Mouse (Mus musculus) cerebellum, adult 2 months (tissue): ENCODE data around the gene Klhl33. TPM values are rescaled to one million over a fixed set of nuclear protein-coding genes. Genes with fewer than 3 reads are reported as not detected.
A peak's percentile ranks its signal among the peaks of the same experiment; 100 is the strongest.
"Not testable (repeated sequence)": the region's sequence is repeated elsewhere in the genome, so short reads cannot be mapped to it uniquely, and the experiment has no call there.

Experiments used
- DNase-seq, 2 experiments: peaks; one replicate each; pipeline ENCODE4 v3.0.0; 2021
- H3K27ac ChIP-seq: fragments of 200-500 bp; 2 replicates; pipeline ENCODE4 v1.5.1; 2012; ENCODE audit warnings: low read length, control low read depth, inconsistent platforms; ENCODE audit not compliant: insufficient read depth
- H3K27me3 ChIP-seq: fragments of 200-500 bp; 2 replicates; pipeline ENCODE4 v1.6.1; 2012; ENCODE audit warnings: inconsistent platforms, mild to moderate bottlenecking, low read length, moderate library complexity; ENCODE audit not compliant: control insufficient read depth, insufficient read depth
- H3K4me1 ChIP-seq: fragments of 200-500 bp; 2 replicates; pipeline ENCODE4 v1.6.1; 2011; ENCODE audit warnings: low read length; ENCODE audit not compliant: control insufficient read depth, insufficient read depth
- H3K4me3 ChIP-seq: fragments of 200-500 bp; replicated peaks from 2 replicates; pipeline ENCODE3; 2011; ENCODE audit warnings: mild to moderate bottlenecking, low read depth, low read length, control low read depth; ENCODE audit not compliant: insufficient read depth
- CTCF ChIP-seq: fragments of 200-500 bp; IDR thresholded peaks from 2 replicates; pipeline ENCODE4 v1.5.1; 2011; ENCODE audit warnings: low read depth, mild to moderate bottlenecking, control low read depth, low read length, moderate library complexity, borderline replicate concordance; ENCODE audit not compliant: insufficient read depth
- POLR2A ChIP-seq: fragments of 200-500 bp; IDR thresholded peaks from 2 replicates; pipeline ENCODE4 v1.6.1; 2011; ENCODE audit warnings: low read length, control low read depth, borderline replicate concordance; ENCODE audit not compliant: insufficient read depth
- WGBS: fragments of 180-500 bp; shearing (Covaris S2); methylation state at CpG from one replicate; pipeline ENCODE4 v1.1.7; 2018; 5-methylcytosine and 5-hydroxymethylcytosine counted together
- polyA plus RNA-seq: library from polyadenylated mRNA; depleted of rRNA; stranded (reverse); fragments of >200 nt; gene quantifications from 2 replicates; pipeline ENCODE4 v1.2.3, GENCODE M21; 2012

The Klhl33 gene
- polyA plus RNA-seq, 1 experiment: 34.1 TPM

DNA sequence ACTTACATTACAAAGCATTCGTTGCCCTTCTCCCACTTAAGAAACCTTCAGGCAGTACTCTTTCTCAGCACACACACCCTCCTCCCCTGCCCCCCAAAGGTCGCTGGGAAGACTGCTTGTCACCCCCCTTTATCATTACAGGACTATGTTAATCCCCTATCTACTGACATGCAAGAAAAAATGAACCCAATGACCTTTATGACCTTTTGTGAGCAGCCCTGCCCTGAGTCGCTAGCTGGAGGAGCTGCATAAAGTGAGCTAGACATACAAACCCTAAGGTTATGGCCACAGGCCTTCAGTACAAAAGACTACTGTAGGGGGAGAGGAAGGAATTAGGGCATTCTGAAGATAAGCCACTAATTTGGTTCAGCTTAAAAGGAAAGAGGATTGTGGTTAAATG, 14.0 kb upstream of the Klhl33 start:
- no peak for DNase-seq
- Histone ChIP-seq H3K4me1 (no peaks in the 10 kb centered on the region), H3K4me3 (no peak overlapping the region), H3K27ac (no peak overlapping the region), H3K27me3 (no peaks in the 10 kb centered on the region)
- 70% methylated on average over 3 of the region's 3 CpGs for WGBS
- no peak for TF ChIP-seq POLR2A
- TF ChIP-seq CTCF: no peak

DNA sequence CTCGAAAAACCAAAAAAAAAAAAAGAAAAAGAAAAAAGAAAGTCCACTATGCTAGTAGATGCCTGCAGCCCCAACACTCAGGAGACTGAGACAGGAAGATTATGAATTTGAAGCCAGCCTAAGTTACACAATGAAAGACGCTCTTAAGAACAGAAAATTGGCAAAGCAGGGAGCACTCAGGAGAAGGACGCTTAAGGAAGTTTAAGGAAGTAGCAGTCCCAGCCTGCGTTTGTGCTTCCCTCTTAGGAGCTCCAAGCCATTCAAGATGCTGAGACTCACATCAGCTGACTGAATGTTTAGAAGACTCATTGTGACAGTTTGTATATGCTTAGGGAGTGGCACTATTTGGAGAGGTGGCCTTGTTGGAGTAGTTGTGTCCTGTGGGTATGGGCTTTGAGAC, 10.8 kb upstream of the Klhl33 start:
- WGBS: 87% methylated on average over 4 of the region's 4 CpGs
- TF ChIP-seq POLR2A (no peak), CTCF (no peak)
- Histone ChIP-seq H3K27me3 (no peaks in the 10 kb centered on the region), H3K4me3 (no peak overlapping the region), H3K27ac (no peak overlapping the region), H3K4me1 (no peaks in the 10 kb centered on the region)
- DNase-seq: no peak

DNA sequence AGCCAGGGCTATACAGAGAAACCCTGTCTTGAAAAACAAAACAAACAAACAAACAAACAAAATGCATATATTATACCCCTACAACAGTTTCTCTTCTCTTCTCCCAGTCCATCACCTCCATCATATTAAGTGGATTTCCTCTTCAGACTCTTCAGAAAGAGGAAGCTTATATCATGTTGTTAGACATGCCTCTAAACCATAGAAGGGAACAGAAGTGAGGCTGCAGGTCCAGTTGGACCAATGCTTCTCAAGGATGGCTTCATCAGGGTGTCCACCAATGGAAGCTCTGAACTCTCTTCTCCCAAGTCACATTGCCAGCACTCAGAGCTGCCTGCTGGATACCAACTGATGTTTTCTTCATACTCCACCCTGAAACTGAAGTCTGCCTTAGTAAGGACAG, 8.0 kb upstream of the Klhl33 start:
- H3K4me3 ChIP-seq, DNase-seq, H3K27me3 ChIP-seq, H3K4me1 ChIP-seq, H3K27ac ChIP-seq: not testable (repeated sequence)

DNA sequence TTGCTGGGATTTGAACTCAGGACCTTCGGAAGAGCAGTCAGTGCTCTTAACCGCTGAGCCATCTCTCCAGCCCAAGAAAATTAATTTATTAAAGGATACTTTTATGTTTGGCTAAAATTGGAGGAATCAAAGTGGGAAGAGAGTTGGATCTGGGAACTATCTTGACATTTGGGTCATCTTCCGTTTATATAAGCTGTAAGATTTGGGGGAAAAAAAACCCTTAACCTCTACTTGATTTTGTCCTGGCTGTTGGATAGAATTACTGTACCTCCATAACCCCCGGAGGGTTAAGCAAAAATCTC, 7.5 kb upstream of the Klhl33 start:
- no peak for TF ChIP-seq POLR2A
- TF ChIP-seq CTCF: no peak
- 87% methylated on average over 4 of the region's 4 CpGs for WGBS

DNA sequence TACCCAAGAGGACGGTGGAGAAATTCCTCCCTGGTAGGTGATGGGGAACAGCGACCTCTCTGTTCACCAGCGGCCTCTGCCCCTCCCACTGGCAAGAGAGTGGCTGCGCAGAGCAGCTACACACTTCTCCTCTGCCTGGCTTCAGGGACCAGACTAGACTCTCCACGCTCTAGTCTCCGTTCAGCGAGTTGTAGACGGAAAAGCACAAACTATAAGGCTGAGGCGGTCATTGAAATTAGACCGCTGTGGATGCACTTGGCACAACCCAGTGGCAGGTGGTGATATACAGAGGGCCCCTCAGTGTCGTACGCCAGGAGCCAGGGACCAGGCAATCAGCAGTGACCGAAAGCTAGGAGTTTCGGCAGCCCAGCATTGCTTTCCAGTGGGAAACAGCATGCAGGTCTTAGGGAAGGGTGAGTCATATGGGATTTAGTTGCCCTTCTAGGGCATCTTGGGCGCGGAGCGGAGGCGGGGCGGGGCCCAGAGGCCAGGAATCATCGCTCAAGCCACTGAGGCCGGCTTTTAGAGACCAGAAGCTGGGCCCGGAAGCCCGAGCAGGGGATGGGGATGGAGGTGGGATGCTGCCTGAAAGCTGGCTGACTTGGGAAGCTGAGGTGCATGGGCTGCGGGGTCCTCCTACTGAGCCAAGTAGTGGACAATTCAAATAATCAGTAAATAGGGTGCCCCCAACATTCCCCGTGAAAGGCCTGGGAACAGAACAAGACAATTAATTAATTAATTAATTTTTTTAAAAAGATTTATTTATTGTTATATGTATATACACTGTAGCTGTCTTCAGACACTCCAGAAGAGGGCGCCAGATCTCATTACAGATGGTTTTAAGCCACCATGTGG, 6.9 kb upstream of the Klhl33 start:
- no peaks in the 10 kb centered on the region for H3K4me1 ChIP-seq
- no peaks in the 10 kb centered on the region for H3K27me3 ChIP-seq
- TF ChIP-seq POLR2A (peak; percentile 70; the same call in 1 of the 2 replicates), CTCF (peak; percentile 74; the same call in 1 of the 2 replicates)
- 4% methylated on average over 26 of the region's 26 CpGs for WGBS
- H3K27ac ChIP-seq: peak overlapping the region; percentile 81
- peak overlapping the region; percentile 62 for H3K4me3 ChIP-seq
- DNase-seq: peak; percentile 71 to 77

More for the DNA sequence above, 7.5 kb upstream of the Klhl33 start:
- H3K27ac ChIP-seq: no peak overlapping the region
- H3K4me1 ChIP-seq: no peaks in the 10 kb centered on the region
- no peaks in the 10 kb centered on the region for H3K27me3 ChIP-seq
- no peak for DNase-seq
- H3K4me3 ChIP-seq: no peak overlapping the region

DNA sequence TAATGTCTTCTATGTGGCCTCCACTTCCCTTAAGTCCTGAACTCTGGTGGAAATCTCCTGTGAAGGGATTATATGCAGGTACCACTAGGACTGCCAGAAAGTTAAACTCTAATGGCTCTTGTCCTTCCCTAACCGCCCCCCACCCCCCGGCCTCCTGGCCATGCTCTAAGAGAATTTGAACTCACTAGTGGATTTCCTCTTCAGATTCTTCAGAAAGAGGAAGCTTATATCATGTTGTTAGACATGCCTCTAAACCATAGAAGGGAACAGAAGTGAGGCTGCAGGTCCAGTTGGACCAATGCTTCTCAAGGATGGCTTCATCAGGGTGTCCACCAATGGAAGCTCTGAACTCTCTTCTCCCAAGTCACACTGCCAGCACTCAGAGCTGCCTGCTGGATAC, 685 bp upstream of the Klhl33 start:
- 97% methylated on average over 2 of the region's 2 CpGs for WGBS
- not testable (repeated sequence) for DNase-seq, H3K4me3 ChIP-seq, H3K27me3 ChIP-seq, H3K27ac ChIP-seq
- H3K4me1 ChIP-seq: peaks cover 14% of the 10 kb centered on the region

DNA sequence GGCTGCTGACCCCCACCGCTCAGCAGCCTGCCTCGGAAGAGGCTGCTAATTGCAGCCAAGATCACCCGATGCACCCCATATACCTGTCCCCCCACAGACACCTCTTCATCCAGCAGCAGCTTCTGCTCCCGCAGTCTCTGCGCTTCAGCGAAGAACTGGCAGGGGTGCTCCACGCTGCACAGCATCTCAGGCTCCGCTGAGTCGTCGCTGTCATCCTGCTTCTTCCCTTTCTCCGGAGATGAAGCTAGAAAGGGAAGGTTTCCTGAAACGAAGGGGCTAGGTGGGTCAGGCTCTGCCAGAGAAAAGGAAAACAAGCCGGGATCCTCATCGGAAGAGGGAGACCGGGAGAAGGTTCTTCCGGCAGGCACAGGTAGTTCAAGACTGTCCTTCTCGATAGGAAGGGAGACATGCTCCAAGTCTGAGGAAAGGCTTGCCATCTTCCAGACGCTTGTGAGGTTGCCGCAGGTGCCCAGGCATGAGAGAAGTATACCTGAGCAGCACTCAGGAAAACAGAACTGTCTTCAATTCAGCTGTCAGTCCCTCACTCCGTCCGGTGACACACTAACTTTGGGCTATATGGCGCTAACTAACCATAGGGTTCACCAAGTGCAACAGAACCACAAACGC, 447 bp downstream of the Klhl33 start:
- Histone ChIP-seq H3K4me1 (peaks cover 20% of the 10 kb centered on the region), H3K27ac (peak overlapping the region; percentile 97), H3K27me3 (no peaks in the 10 kb centered on the region), H3K4me3 (peak overlapping the region; percentile 76)
- TF ChIP-seq POLR2A (peak; percentile 47; the same call in 1 of the 2 replicates), CTCF (no peak)
- DNase-seq: peak; percentile 71 to 82
- 6% methylated on average over 23 of the region's 23 CpGs for WGBS

DNA sequence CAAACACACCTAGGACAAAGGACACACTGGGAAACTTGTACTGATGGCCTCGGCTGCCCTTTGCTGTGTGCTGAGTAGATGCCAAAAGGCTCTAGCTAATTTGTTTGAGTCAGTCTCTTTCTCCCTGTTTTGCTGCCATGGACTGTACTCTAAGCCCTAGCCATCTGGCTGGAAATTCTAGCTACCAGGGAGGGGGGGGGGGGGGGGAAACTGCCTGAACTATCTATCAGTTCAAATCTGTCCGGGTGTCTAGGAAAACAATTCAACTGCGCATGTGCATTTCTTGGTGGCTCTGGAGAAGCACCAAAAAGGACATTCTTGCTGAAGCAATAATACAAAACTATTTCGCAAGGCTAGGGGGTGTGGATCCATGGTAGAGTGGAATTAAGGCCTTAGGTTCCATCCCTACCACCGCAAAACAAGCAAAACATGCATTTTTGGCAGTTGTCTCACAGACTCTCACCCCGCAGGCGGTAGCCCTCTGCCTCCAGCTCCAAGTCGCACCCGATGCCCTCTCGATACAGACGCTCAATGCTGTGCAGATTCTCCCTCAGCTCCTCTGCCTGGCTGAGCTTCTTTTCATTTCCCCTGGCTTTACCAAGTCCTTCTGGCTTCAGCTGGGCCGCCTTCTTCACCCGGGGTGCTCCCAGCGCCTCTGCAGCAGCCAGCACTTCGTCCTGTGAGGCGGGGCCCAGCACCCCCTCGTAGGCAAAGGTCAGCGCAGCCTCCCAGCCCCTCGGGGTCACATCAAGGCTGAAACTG, 1.1 kb downstream of the Klhl33 start:
- peak; percentile 85 to 87 for DNase-seq
- Histone ChIP-seq H3K4me1 (peaks cover 20% of the 10 kb centered on the region), H3K27ac (peak overlapping the region; percentile 97), H3K4me3 (peak overlapping the region; percentile 76), H3K27me3 (no peaks in the 10 kb centered on the region)
- no peak for TF ChIP-seq CTCF
- TF ChIP-seq POLR2A: peak; percentile 35; the same call in 1 of the 2 replicates
- WGBS: 2% methylated on average over 19 of the region's 19 CpGs
